Mouse (Mus musculus) hematopoietic stem cell, adult 5-6 weeks (primary cell): Measurements from ENCODE around the gene Amn1. TPM values are rescaled to one million over a fixed set of nuclear protein-coding genes. Genes with fewer than 3 reads are reported as not detected.
"Not testable (repeated sequence)": the region's sequence is repeated elsewhere in the genome, so short reads cannot be mapped to it uniquely, and the experiment has no call there.

Source experiments
- ATAC-seq, 2 experiments: fragments of 125-278 bp in 1 of 2; replicated peaks in 1 of 2; 2 replicates each; pipeline ENCODE4 v1.8.0; 2016 to 2017; ENCODE audit warnings: inconsistent platforms in 2 of 2, mild to moderate bottlenecking in 2 of 2, moderate number of reproducible peaks in 2 of 2, low read depth in 1 of 2, moderate TSS enrichment in 1 of 2; ENCODE audit not compliant: low FRiP score in 2 of 2, poor library complexity in 2 of 2, severe bottlenecking in 2 of 2, insufficient read depth in 1 of 2, low TSS enrichment in 1 of 2
- total RNA-seq: library from RNA; stranded (forward); fragments of 172-1452, 232-1000 nt; gene quantifications from 2 replicates; pipeline ENCODE4 v1.2.3, GENCODE M21; 2017

The Amn1 gene
- 13.0 and 16.0 TPM in 2 replicates for total RNA-seq

DNA sequence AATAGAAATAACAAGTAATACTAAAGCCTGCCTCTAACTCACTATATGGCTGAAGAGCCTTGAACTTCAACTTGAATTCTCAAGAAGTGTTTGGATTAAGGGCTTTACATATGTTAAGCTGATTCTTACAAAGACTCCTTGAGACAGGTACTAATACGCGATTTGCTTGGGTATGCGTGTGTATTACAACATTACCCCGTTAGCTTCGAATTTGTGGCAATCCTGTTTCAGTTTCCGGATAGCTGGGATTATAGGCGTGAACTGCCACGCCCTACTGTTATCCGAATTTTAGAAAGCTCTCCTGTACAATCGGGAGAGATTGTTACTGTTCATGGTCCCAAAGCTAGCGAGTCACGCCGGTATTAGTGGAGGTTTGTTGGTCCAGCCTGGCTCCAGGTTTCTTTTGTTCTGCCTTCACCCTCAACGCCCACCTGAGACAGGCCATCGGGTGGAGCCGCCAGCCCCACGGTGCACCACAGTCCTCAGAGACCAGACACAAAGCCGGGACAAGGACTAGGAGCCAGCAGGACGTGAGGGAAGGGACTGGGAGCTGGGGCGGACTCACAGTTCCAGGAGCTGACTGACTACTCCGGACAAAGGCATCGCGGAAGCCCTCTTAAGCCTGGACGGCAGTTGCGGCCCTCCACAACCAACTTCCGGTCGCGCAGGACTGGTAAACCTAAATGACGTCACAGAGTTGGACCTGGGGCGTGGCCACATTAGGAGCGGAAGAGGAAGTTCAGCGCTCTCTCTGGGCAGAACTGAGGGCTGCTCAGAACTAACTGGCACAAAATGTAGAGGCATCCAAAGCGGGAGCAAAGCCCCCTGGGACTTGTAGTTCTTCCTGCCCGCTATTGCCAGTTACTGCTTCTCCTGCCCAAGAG is at the start of gene Amn1:
Gene Amn1, minus strand, starts transcription at position 672 of the 884 bp plus-strand sequence.
- ATAC-seq, result peak; percentile 94 to 95

DNA sequence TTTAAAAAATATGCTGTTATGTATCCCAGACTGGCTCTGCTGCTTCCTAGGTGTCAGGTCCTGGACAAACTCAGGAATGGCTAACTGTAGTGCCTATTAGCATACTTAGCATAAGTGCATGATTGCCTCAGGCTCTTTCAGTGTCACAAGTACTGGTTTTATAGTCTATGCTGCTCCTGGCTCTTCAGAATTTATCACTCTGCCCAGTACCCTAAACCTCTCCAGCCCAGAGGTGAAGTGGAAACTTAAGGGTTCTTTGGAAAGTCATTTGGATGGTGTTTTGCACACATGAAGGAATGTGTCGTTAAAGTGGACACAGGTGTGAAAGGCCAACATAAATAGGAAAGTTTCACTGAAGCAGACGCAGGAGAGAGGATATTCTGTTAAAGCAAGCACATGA is 48.3 kb upstream of the Amn1 start:
- no peak for ATAC-seq

DNA sequence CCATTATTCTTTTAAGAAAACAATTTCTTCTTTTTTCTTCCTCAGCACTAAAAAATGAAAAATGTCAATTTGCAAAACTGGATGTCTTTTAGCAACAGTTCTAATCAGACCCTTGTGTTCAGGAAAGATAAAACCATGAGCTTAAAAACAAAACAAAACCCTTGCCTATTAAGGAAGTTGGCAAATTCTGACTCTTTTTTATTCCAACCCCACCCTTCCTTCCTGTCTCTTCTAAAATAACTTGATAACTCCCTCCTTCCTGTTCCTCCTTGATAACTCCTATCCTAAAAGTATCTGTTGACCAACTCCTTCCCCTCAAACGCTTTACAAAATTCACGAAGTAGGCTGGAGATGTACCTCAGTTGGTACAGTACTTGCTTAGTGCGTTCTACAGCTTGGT is 45.4 kb upstream of the Amn1 start:
- ATAC-seq, result peak; percentile 32 to 53; a peak in 1 of 4 replicates

GRCm38 (mm10) chr6:149224751-149225150 is 36.2 kb upstream of the Amn1 start:
- no peak for ATAC-seq

DNA sequence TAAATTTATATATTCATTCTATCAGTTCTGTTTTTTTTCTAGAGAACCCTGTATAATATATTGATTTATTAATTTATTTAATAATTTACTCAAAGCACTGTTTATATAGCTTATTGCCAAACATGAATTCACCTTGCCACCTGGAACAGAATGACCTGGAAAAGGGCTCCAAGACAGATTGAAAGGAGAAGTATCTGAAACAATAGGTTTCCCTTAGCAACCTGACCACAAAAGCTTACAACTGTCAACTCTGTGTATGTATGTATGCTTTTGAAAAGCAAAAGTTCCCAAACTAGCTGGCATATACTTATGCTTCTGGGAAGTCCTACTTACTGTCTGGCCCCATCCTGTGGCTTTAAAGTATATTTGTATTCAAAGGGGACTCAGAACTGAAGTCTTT is 32.8 kb upstream of the Amn1 start:
- ATAC-seq, result peak; percentile 42 to 62; a peak in 3 of 4 replicates

GRCm38 (mm10) chr6:149198572-149198971 is 10.1 kb upstream of the Amn1 start:
- ATAC-seq, result no peak

GRCm38 (mm10) chr6:149197116-149197515 is 8.6 kb upstream of the Amn1 start:
- ATAC-seq, result no peak

DNA sequence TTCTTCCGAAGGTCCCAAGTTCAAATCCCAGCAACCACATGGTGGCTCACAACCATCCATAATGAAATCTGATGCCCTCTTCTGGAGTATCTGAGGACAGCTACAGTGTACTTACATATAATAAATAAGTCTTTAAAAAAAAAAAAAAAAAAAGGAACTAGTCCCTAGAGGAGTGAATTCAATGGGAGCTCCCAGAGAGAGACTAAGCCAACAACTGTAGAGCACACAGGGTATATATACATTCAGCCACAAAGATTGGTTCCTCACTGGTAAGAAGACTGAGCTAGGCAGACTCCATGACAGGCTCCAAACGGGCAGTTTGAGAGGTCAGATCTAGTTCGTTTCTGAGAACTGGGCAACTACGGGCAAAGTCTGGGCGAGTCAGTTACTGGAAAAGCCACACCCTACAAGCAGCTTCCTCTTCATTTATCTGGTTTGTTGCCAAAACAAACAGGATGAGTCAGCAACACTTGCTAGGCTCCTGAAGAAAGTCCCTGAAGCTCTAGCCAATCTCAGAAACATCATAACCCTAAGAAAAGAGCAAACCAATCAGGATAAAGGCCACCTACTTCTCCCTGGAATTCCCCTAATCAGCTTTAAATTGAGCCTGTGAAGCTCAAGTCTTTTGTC is 4.9 kb upstream of the Amn1 start:
- peak; percentile 80 to 85 for ATAC-seq

DNA sequence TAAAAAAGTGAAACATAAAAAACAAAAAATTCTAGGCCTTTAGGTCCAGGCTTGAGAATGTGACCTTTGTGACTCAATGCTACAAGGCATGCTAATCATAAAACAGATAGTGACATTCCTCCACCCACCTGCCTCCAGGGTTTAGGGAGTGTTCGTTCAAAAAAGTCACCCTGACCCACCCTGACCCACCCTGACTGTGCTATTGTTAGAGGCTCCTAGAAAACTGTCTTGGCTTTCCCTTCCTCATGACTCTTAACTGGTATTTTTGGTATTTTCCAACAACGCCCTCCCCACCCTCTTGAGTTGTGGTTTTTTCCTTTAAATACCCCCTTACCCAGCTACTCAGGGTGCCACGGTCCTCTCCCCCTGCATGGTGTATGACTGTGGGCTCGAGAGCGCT is 3.4 kb upstream of the Amn1 start:
- not testable (repeated sequence) for ATAC-seq

GRCm38 (mm10) chr6:149189340-149189922 is 919 bp upstream of the Amn1 start:
- ATAC-seq, result no peak

- peak in 1 of 2 experiments; percentile 2; a peak in 1 of 4 replicates for ATAC-seq
These were observed 379 bp upstream of the Amn1 start for GRCm38 (mm10) chr6:149188925-149189257.

- ATAC-seq, result no peak
These were observed 1.1 kb downstream of the Amn1 start for GRCm38 (mm10) chr6:149187371-149187770.

GRCm38 (mm10) chr6:149184007-149184406 is 4.5 kb downstream of the Amn1 start:
- no peak for ATAC-seq

DNA sequence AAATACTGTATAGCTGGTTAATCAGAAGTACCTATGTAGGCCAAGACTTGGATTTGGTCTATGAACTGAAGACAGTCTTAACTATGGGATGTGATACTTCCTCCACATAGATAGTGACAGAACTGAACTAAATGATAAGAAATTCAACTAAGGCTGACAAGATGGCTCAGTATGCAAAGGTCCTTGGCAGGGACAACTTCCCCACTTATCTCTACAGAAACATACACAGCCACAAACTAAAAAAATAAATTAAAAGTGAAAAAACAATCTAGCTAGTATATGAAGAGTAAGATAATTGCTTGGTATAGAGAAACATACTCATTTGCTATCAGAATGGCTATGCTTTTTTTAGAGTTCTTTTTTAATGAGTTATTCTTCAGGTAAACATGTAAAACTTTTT is 9.4 kb downstream of the Amn1 start:
- peak in 1 of 2 experiments; percentile 48; a peak in 1 of 4 replicates for ATAC-seq

DNA sequence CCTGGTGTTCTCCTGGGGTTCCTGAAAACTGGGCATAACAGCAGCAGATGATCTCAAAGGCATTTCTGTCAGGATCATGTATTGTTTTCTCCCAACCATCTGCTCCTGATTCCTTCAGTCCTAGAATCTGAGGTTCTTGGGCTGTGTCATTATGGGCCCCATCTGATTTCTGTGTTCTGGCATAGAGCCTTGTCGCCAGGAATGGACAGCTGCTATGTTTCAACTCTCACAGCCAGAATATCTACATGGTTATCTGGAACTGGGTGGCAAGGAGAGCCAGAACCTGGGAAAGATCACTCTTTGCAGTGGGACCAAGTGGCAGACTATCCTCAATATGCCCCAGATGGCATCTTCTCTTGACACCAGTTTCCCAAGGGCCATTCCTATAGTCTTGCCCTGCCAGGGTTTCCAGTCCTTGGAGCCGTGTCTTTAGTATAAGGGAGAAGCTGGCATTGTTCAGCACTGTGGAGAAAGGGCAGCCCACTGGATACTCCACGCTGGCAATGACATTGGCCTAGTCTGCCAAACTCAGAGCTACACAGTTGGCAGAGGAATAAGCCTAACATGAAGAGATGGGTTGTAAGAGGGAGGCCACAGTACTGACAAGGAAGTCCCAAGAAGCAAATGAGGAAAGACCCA is 13.5 kb downstream of the Amn1 start:
- ATAC-seq, result no peak

DNA sequence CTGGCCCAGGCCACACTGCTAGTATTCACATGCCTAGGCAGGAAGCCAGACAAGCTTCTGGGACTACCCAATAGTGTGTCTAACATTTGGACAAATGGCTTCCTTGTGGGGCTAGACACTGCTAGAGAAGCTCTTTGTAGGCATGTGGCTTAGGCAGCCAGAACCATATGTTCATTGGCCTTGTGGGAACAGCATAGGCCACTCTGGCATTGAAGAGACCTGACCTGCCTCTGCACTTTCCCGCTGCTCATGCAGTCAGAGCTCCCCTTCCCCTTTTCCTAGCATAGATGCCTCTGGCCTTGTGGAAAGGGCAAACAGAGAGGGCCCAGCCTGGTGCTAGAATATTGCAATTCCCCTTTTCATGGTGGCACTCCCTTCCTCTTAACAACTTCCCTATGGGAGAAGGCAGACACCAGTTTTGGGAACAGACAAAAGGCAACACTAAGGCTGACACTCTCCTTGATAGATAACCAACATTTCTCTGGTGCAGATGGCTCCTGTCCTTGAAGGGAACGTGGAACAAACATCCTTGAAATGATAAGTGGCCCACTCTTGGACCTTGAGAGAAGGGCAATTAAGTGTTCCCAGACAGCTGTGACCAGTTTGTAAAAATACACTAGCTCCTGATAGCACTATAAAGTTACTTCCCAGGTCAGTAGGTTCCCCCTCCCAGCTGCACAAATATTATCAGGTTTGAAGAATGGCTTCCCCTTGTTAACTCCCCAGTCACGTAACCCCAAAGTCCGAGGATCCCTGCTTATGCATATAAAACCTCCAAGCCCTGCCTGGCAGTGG is 14.5 kb downstream of the Amn1 start:
- ATAC-seq, result no peak

DNA sequence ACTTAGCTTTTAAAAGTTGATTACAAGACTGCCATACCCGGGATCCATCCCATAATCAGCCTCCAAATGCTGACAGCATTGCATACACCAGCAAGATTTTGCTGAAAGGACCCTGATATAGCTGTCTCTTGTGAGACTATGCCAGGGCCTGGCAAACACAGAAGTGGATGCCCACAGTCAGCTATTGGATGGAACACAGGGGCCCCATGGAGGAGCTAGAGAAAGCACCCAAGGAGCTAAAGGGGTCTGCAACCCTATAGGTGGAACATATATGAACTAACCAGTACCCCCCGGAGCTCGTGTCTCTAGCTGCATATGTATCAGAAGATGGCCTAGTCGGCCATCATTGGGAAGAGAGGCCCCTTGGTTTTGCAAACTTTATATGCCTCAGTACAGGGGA is 18.5 kb downstream of the Amn1 start:
- ATAC-seq, result not testable (repeated sequence)
